Mouse (Mus musculus): ENCODE results near the gene Angptl4. TPM values are rescaled to one million over a fixed set of nuclear protein-coding genes. Genes with fewer than 3 reads are reported as not detected.
"Not testable (repeated sequence)": the region's sequence is repeated elsewhere in the genome, so short reads cannot be mapped to it uniquely, and the experiment has no call there.

Angptl4 gene
- polyA plus RNA-seq, 1 experiment from 2014 or later: 13.3 TPM

- Histone ChIP-seq H3K27me3 (no peaks in the 10 kb centered on the region), H3K27ac (no peak overlapping the region), H3K36me3 (replicated peaks) (peaks cover 52% of the 10 kb centered on the region), H3K9ac (no peak overlapping the region), H3K9me3 (no peaks in the 10 kb centered on the region), H3K4me2 (no peak overlapping the region), H3K4me1 (no peaks in the 10 kb centered on the region), H3K4me3 (replicated peaks) (no peak overlapping the region)
- ATAC-seq (ENCODE audit: low FRiP score): no peak
- WGBS: 76% methylated on average over 2 of the region's 2 CpGs
These were observed 35.6 kb downstream of the Angptl4 start for GRCm38 (mm10) chr17:33746011-33746410.

- H3K4me2 ChIP-seq: no peak overlapping the region
- no peak overlapping the region for H3K4me3 ChIP-seq (replicated peaks)
- H3K27me3 ChIP-seq: no peaks in the 10 kb centered on the region
- H3K36me3 ChIP-seq (replicated peaks): peaks cover 40% of the 10 kb centered on the region
- WGBS: 92% methylated on average over 5 of the region's 5 CpGs
- no peak overlapping the region for H3K9ac ChIP-seq
- no peaks in the 10 kb centered on the region for H3K9me3 ChIP-seq
- ATAC-seq (ENCODE audit: low FRiP score): no peak
- no peaks in the 10 kb centered on the region for H3K4me1 ChIP-seq
- H3K27ac ChIP-seq: no peak overlapping the region
These were observed 36.8 kb downstream of the Angptl4 start for GRCm38 (mm10) chr17:33744686-33745384.

- no peak overlapping the region for H3K4me3 ChIP-seq (replicated peaks)
- no peak overlapping the region for H3K4me2 ChIP-seq
- H3K9me3 ChIP-seq: no peaks in the 10 kb centered on the region
- H3K27ac ChIP-seq: no peak overlapping the region
- H3K27me3 ChIP-seq: no peaks in the 10 kb centered on the region
- H3K9ac ChIP-seq: no peak overlapping the region
- H3K36me3 ChIP-seq (replicated peaks): peaks cover 17% of the 10 kb centered on the region
- WGBS: 87% methylated on average over 1 of the region's 1 CpGs
- H3K4me1 ChIP-seq: no peaks in the 10 kb centered on the region
- no peak for ATAC-seq (ENCODE audit: low FRiP score)
These were observed 39.2 kb downstream of the Angptl4 start for GRCm38 (mm10) chr17:33742420-33742819.

- H3K27me3 ChIP-seq; H3K4me2 ChIP-seq; ATAC-seq (ENCODE audit: low FRiP score); H3K4me1 ChIP-seq; H3K27ac ChIP-seq; H3K9me3 ChIP-seq; H3K36me3 ChIP-seq (replicated peaks); H3K4me3 ChIP-seq (replicated peaks); H3K9ac ChIP-seq: not testable (repeated sequence)
- 83% methylated on average over 10 of the region's 10 CpGs for whole genome bisulfite sequencing
These were observed 48.1 kb downstream of the Angptl4 start for GRCm38 (mm10) chr17:33733526-33733925.

- not testable (repeated sequence) for H3K4me1 ChIP-seq; H3K9me3 ChIP-seq; H3K9ac ChIP-seq; H3K4me3 ChIP-seq (replicated peaks); H3K27me3 ChIP-seq; H3K27ac ChIP-seq; H3K4me2 ChIP-seq; ATAC-seq (ENCODE audit: low FRiP score); H3K36me3 ChIP-seq (replicated peaks)
- 78% methylated on average over 9 of the region's 9 CpGs for WGBS
These were observed 49.0 kb downstream of the Angptl4 start for GRCm38 (mm10) chr17:33732556-33733083.

- WGBS: 72% methylated on average over 2 of the region's 2 CpGs
These were observed 52.4 kb downstream of the Angptl4 start for GRCm38 (mm10) chr17:33729215-33729614.

GRCm38 (mm10) chr17:33728396-33728795, 53.2 kb downstream of the Angptl4 start:
- 82% methylated on average over 2 of the region's 2 CpGs for WGBS
- ATAC-seq (ENCODE audit: low FRiP score): no peak

More at GRCm38 (mm10) chr17:33729215-33729614, 52.4 kb downstream of the Angptl4 start:
- Histone ChIP-seq H3K9me3 (no peaks in the 10 kb centered on the region), H3K4me1 (no peaks in the 10 kb centered on the region), H3K4me2 (no peak overlapping the region), H3K9ac (no peak overlapping the region), H3K27ac (no peak overlapping the region), H3K4me3 (replicated peaks) (no peak overlapping the region), H3K27me3 (no peaks in the 10 kb centered on the region), H3K36me3 (replicated peaks) (no peaks in the 10 kb centered on the region)
- ATAC-seq (ENCODE audit: low FRiP score): no peak

More at GRCm38 (mm10) chr17:33728396-33728795, 53.2 kb downstream of the Angptl4 start:
- Histone ChIP-seq H3K27ac (no peak overlapping the region), H3K4me2 (no peak overlapping the region), H3K27me3 (no peaks in the 10 kb centered on the region), H3K9ac (no peak overlapping the region), H3K4me3 (replicated peaks) (no peak overlapping the region), H3K4me1 (no peaks in the 10 kb centered on the region), H3K9me3 (no peaks in the 10 kb centered on the region), H3K36me3 (replicated peaks) (no peaks in the 10 kb centered on the region)

Other genes with a start within 250 kb of the Angptl4 start
- 1.7 and 1.8 TPM in 2 replicates for gene Myo1f, start 226.1 kb downstream of the Angptl4 start, polyA plus RNA-seq (2016; fragmentation: Nextera tagmentation; extraction: Ambion mirVana)
- gene Zfp414, start 152.7 kb downstream of the Angptl4 start, polyA plus RNA-seq (2016; fragmentation: Nextera tagmentation; extraction: Ambion mirVana): 50.6 and 52.7 TPM in 2 replicates
- gene Pram1, start 143.8 kb downstream of the Angptl4 start, polyA plus RNA-seq (2016; fragmentation: Nextera tagmentation; extraction: Ambion mirVana): 0.72 and 0.95 TPM in 2 replicates
- gene Hnrnpm, start 95.0 kb downstream of the Angptl4 start, polyA plus RNA-seq (2016; fragmentation: Nextera tagmentation; extraction: Ambion mirVana): 490 and 547 TPM in 2 replicates
- gene March2, start 63.2 kb downstream of the Angptl4 start, polyA plus RNA-seq (2016; fragmentation: Nextera tagmentation; extraction: Ambion mirVana): 42.4 and 48.7 TPM in 2 replicates
- 377 and 388 TPM in 2 replicates for gene Rab11b, start 21.3 kb downstream of the Angptl4 start, polyA plus RNA-seq (2016; fragmentation: Nextera tagmentation; extraction: Ambion mirVana)
- 27.3 and 27.8 TPM in 2 replicates for gene Kank3, start 28.7 kb upstream of the Angptl4 start, polyA plus RNA-seq (2016; fragmentation: Nextera tagmentation; extraction: Ambion mirVana)
- 686 and 713 TPM in 2 replicates for gene Rps28, start 42.7 kb upstream of the Angptl4 start, polyA plus RNA-seq (2016; fragmentation: Nextera tagmentation; extraction: Ambion mirVana)
- gene Ndufa7, start 42.7 kb upstream of the Angptl4 start, polyA plus RNA-seq (2016; fragmentation: Nextera tagmentation; extraction: Ambion mirVana): 371 and 397 TPM in 2 replicates
- gene Cd320, start 61.3 kb upstream of the Angptl4 start, polyA plus RNA-seq (2016; fragmentation: Nextera tagmentation; extraction: Ambion mirVana): 54.7 and 55.1 TPM in 2 replicates
- not detected in 2 replicates for gene Gm7029, start 92.0 kb upstream of the Angptl4 start, polyA plus RNA-seq (2016; fragmentation: Nextera tagmentation; extraction: Ambion mirVana)
- gene Kifc1, start 108.8 kb upstream of the Angptl4 start, polyA plus RNA-seq (2016; fragmentation: Nextera tagmentation; extraction: Ambion mirVana): 5.4 and 7.4 TPM in 2 replicates
- gene Platr17, start 123.3 kb upstream of the Angptl4 start, polyA plus RNA-seq (2016; fragmentation: Nextera tagmentation; extraction: Ambion mirVana): not detected in 2 replicates
- 67.9 and 68.2 TPM in 2 replicates for gene Daxx, start 127.6 kb upstream of the Angptl4 start, polyA plus RNA-seq (2016; fragmentation: Nextera tagmentation; extraction: Ambion mirVana)
- gene Tapbp, start 134.1 kb upstream of the Angptl4 start, polyA plus RNA-seq (2016; fragmentation: Nextera tagmentation; extraction: Ambion mirVana): 16.1 and 19.5 TPM in 2 replicates
- gene Zbtb22, start 134.1 kb upstream of the Angptl4 start, polyA plus RNA-seq (2016; fragmentation: Nextera tagmentation; extraction: Ambion mirVana): 23.1 and 23.5 TPM in 2 replicates
- 53.7 and 55.9 TPM in 2 replicates for gene Rgl2, start 147.7 kb upstream of the Angptl4 start, polyA plus RNA-seq (2016; fragmentation: Nextera tagmentation; extraction: Ambion mirVana)
- gene Pfdn6, start 158.5 kb upstream of the Angptl4 start, polyA plus RNA-seq (2016; fragmentation: Nextera tagmentation; extraction: Ambion mirVana): 198 and 201 TPM in 2 replicates
- gene Wdr46, start 158.8 kb upstream of the Angptl4 start, polyA plus RNA-seq (2016; fragmentation: Nextera tagmentation; extraction: Ambion mirVana): 40.1 and 41.9 TPM in 2 replicates
- 5.0 and 7.1 TPM in 2 replicates for gene B3galt4, start 169.7 kb upstream of the Angptl4 start, polyA plus RNA-seq (2016; fragmentation: Nextera tagmentation; extraction: Ambion mirVana)
- 58.4 and 63.5 TPM in 2 replicates for gene Vps52, start 174.0 kb upstream of the Angptl4 start, polyA plus RNA-seq (2016; fragmentation: Nextera tagmentation; extraction: Ambion mirVana)
- gene Rps18, start 174.2 kb upstream of the Angptl4 start, polyA plus RNA-seq (2016; fragmentation: Nextera tagmentation; extraction: Ambion mirVana): 934 and 1,034 TPM in 2 replicates
- gene H2-K1, start 218.5 kb upstream of the Angptl4 start, polyA plus RNA-seq (2016; fragmentation: Nextera tagmentation; extraction: Ambion mirVana): 23.3 and 28.2 TPM in 2 replicates
- 19.1 and 23.6 TPM in 2 replicates for gene Ring1, start 242.8 kb upstream of the Angptl4 start, polyA plus RNA-seq (2016; fragmentation: Nextera tagmentation; extraction: Ambion mirVana)
- gene H2-Ke6, start 246.2 kb upstream of the Angptl4 start, polyA plus RNA-seq (2016; fragmentation: Nextera tagmentation; extraction: Ambion mirVana): 92.8 and 103 TPM in 2 replicates
- gene Slc39a7, start 249.9 kb upstream of the Angptl4 start, polyA plus RNA-seq (2016; fragmentation: Nextera tagmentation; extraction: Ambion mirVana): 160 and 166 TPM in 2 replicates
- 54.8 and 59.5 TPM in 2 replicates for gene Rxrb, start 250.0 kb upstream of the Angptl4 start, polyA plus RNA-seq (2016; fragmentation: Nextera tagmentation; extraction: Ambion mirVana)